Mouse (Mus musculus): ENCODE data around the gene Dohh. TPM values are rescaled to one million over a fixed set of nuclear protein-coding genes. Genes with fewer than 3 reads are reported as not detected.

Dohh gene
- polyA plus RNA-seq (2012; ENCODE audit: insufficient read depth, low replicate concordance), result 80.4 and 114 TPM in 2 replicates

DNA sequence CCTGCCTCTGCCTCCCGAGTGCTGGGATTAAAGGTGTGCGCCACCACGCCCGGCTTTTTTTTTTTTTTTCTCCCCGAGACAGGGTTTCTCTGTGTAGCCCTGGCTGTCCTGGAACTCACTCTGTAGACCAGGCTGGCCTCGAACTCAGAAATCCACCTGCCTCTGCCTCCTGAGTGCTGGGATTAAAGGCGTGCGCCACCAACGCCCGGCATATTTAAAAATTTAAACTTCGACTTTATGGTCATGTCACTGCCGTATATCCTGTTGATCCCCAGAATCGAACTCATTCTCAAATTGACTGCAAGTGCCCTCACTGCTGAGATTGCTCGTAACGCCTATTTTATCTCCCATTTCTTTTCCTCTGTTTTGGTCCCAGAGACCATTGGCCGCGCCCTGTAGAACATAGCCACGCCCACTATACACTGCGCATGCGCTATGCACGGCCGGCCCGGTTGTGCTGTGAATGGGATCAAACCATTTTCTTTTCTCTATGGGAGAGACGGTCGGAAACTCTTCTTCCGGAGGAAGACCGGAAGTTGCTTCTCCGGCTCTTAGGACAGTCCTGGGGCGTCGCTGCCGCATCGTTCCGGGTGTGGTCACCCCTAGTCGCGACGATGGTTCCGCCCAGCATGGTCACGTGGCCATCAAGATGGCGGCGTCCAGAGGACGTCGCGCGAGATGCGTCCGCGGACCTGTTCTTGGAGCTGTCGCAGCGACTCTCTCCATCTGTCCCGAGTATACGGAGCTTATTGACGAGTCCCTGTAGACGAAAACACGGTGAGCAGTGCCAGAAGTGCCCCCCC is at the start of gene Dohh, which contains the start of gene Gm48551:
Dohh (plus strand) TSS at position 627 of the 803 bp plus-strand sequence.
Gm48551 (plus strand) TSS at position 665 of the 803 bp plus-strand sequence.
- Histone ChIP-seq H3K4me3 (replicated peaks) (peak within 1 kb of the TSS; percentile 91), H3K36me3 (replicated peaks; ENCODE audit: low read length) (peaks cover 35% of the 10 kb centered on the region), H3K9me3 (no peaks in the 10 kb centered on the region), H3K27me3 (replicated peaks) (no peaks in the 10 kb centered on the region), H3K4me1 (peaks cover 79% of the 10 kb centered on the region)
- TF ChIP-seq FLI1 (IDR thresholded peaks at IDR 0.05; ENCODE audit: low read length) (peak; percentile 91), GATA1 (IDR thresholded peaks at IDR 0.05; ENCODE audit: borderline replicate concordance, low read length) (no peak)

GRCm38 (mm10) chr10:81335393-81336340 is 48.6 kb upstream of the Dohh start:
- Histone ChIP-seq H3K4me3 (replicated peaks) (no peak overlapping the region), H3K27me3 (replicated peaks) (no peaks in the 10 kb centered on the region), H3K9me3 (no peaks in the 10 kb centered on the region), H3K36me3 (replicated peaks; ENCODE audit: low read length) (peaks cover 61% of the 10 kb centered on the region), H3K4me1 (peaks cover 74% of the 10 kb centered on the region)
- TF ChIP-seq FLI1 (IDR thresholded peaks at IDR 0.05; ENCODE audit: low read length), result no peak
- TF ChIP-seq GATA1 (IDR thresholded peaks at IDR 0.05; ENCODE audit: borderline replicate concordance, low read length), result no peak

GRCm38 (mm10) chr10:81336558-81336957 is 47.7 kb upstream of the Dohh start:
- no peaks in the 10 kb centered on the region for H3K27me3 ChIP-seq (replicated peaks)
- no peak overlapping the region for H3K4me3 ChIP-seq (replicated peaks)
- H3K36me3 ChIP-seq (replicated peaks; ENCODE audit: low read length), result peaks cover 58% of the 10 kb centered on the region
- no peaks in the 10 kb centered on the region for H3K9me3 ChIP-seq
- TF ChIP-seq FLI1 (IDR thresholded peaks at IDR 0.05; ENCODE audit: low read length) (no peak), GATA1 (IDR thresholded peaks at IDR 0.05; ENCODE audit: borderline replicate concordance, low read length) (no peak)
- peaks cover 75% of the 10 kb centered on the region for H3K4me1 ChIP-seq

GRCm38 (mm10) chr10:81340551-81341332 is 43.5 kb upstream of the Dohh start:
- H3K36me3 ChIP-seq (replicated peaks; ENCODE audit: low read length), result peaks cover 33% of the 10 kb centered on the region
- H3K4me3 ChIP-seq (replicated peaks), result no peak overlapping the region
- TF ChIP-seq GATA1 (IDR thresholded peaks at IDR 0.05; ENCODE audit: borderline replicate concordance, low read length) (no peak), FLI1 (IDR thresholded peaks at IDR 0.05; ENCODE audit: low read length) (no peak)
- no peaks in the 10 kb centered on the region for H3K9me3 ChIP-seq
- H3K4me1 ChIP-seq, result peaks cover 80% of the 10 kb centered on the region
- H3K27me3 ChIP-seq (replicated peaks), result peaks cover 12% of the 10 kb centered on the region

DNA sequence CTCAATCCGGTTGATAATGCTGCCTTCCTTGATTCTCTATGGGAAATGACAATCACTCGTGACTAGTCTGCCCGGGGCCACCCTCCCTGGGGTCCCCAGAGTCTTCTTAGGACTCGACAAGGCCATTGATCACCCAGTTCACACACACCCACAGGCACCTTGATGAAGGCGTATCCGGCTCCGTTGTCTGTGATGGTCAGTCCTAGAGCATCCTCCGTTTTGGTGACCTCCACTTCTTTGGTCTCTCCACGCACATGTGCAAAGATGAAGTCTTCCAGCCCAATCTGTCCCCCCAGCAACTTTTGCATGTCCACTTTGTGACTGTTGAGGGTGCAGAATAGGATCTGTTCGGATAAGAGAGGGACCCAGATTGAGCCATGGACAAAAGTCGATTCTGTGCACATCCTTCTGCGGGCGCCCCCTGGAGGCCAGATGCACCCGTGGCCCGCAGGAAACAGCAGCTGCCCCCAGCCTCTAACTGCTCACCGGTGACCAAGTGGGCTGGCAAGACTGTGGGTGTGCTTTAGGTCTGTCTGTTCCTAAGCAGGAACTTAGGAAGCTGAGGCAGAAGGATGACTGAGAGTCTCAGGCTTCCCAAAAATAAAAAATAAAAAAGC is 42.8 kb upstream of the Dohh start:
- Histone ChIP-seq H3K27me3 (replicated peaks) (peaks cover 12% of the 10 kb centered on the region), H3K4me3 (replicated peaks) (no peak overlapping the region)
- TF ChIP-seq GATA1 (IDR thresholded peaks at IDR 0.05; ENCODE audit: borderline replicate concordance, low read length), result no peak
- TF ChIP-seq FLI1 (IDR thresholded peaks at IDR 0.05; ENCODE audit: low read length), result no peak

GRCm38 (mm10) chr10:81342686-81343505 is 41.3 kb upstream of the Dohh start, which contains the start of gene Gipc3:
Gene Gipc3, minus strand, starts transcription at chr10:81343266.
- TF ChIP-seq GATA1 (IDR thresholded peaks at IDR 0.05; ENCODE audit: borderline replicate concordance, low read length) (no peak), FLI1 (IDR thresholded peaks at IDR 0.05; ENCODE audit: low read length) (no peak)
- H3K36me3 ChIP-seq (replicated peaks; ENCODE audit: low read length), result peaks cover 36% of the 10 kb centered on the region
- H3K9me3 ChIP-seq, result no peaks in the 10 kb centered on the region
- peaks cover 12% of the 10 kb centered on the region for H3K27me3 ChIP-seq (replicated peaks)
- H3K4me3 ChIP-seq (replicated peaks), result peak within 1 kb of the TSS; percentile 93
- peaks cover 83% of the 10 kb centered on the region for H3K4me1 ChIP-seq

More for the DNA sequence above, 42.8 kb upstream of the Dohh start:
- Histone ChIP-seq H3K36me3 (replicated peaks; ENCODE audit: low read length) (peaks cover 35% of the 10 kb centered on the region), H3K4me1 (peaks cover 80% of the 10 kb centered on the region), H3K9me3 (no peaks in the 10 kb centered on the region)

GRCm38 (mm10) chr10:81344421-81345161 is 39.6 kb upstream of the Dohh start:
- H3K9me3 ChIP-seq, result no peaks in the 10 kb centered on the region
- H3K4me3 ChIP-seq (replicated peaks), result no peak overlapping the region
- peaks cover 91% of the 10 kb centered on the region for H3K4me1 ChIP-seq
- no peak for TF ChIP-seq GATA1 (IDR thresholded peaks at IDR 0.05; ENCODE audit: borderline replicate concordance, low read length)
- TF ChIP-seq FLI1 (IDR thresholded peaks at IDR 0.05; ENCODE audit: low read length), result no peak
- peaks cover 39% of the 10 kb centered on the region for H3K36me3 ChIP-seq (replicated peaks; ENCODE audit: low read length)
- H3K27me3 ChIP-seq (replicated peaks), result peaks cover 12% of the 10 kb centered on the region

Measured in megakaryocyte, embryonic 14.5 days (primary cell).